Mouse (Mus musculus): Measurements from ENCODE around the gene Wnt16. TPM values are rescaled to one million over a fixed set of nuclear protein-coding genes. Genes with fewer than 3 reads are reported as not detected.
A peak's percentile ranks its signal among the peaks of the same experiment; 100 is the strongest.

Wnt16 gene
- polyA plus RNA-seq, 1 experiment from 2014 or later = 0.36 TPM

- no peak for DNase-seq (ENCODE audit: low spot score)
- no peak overlapping the region for H3K4me3 ChIP-seq (ENCODE audit: low read depth, low read length)
- H3K9me3 ChIP-seq (replicated peaks; ENCODE audit: control insufficient read depth, low read length) = no peaks in the 10 kb centered on the region
- H3K27me3 ChIP-seq (ENCODE audit: control insufficient read depth, insufficient read depth, low read length) = no peaks in the 10 kb centered on the region
- no peaks in the 10 kb centered on the region for H3K4me1 ChIP-seq (ENCODE audit: control insufficient read depth, insufficient read depth, low read length)
- H3K36me3 ChIP-seq (replicated peaks; ENCODE audit: control insufficient read depth, insufficient read depth, low read depth, low read length) = no peaks in the 10 kb centered on the region
- no peak overlapping the region for H3K4me2 ChIP-seq (ENCODE audit: low read depth, low read length)
- H3K27ac ChIP-seq (replicated peaks; ENCODE audit: low read depth, low read length) = no peak overlapping the region
- no peak for ATAC-seq (replicated peaks; ENCODE audit: insufficient number of reproducible peaks, low FRiP score, low TSS enrichment, low read depth)
- H3K9ac ChIP-seq (replicated peaks; ENCODE audit: low read length) = no peak overlapping the region
These were observed 19.4 kb upstream of the Wnt16 start for GRCm38 (mm10) chr6:22268677-22269076.

DNA sequence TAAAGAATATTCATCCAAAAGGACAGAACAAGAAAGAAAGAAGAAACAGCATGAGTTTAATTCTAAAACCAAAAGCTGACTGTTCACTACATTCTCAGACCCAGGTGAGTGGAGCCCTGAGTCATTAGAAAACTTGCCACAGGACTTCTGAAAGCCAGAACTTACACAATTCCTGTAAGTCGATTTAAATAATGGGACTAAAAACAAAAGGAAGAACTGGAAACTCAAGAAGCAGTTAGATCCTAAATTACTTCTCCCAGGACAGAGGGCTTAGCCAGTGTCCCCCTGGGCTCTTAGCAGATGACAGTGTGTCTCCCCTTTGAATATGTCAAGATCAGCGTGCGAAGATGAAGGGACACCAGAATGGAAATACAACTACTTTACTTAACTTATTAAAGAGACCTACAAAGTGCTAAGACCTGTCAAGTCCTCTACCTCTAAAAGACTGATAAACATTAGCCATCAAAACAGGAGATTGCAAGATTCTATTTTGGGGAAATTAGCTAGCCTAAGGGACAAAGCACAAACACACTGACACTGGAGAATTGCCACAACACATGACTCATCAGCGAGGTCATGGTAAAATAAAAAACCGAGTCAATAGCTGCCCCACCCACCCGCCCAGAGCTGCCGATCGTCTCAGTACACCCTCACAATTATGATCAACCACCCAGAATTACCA, 18.0 kb upstream of the Wnt16 start:
- no peaks in the 10 kb centered on the region for H3K27me3 ChIP-seq (ENCODE audit: control insufficient read depth, insufficient read depth, low read length)
- no peak overlapping the region for H3K9ac ChIP-seq (replicated peaks; ENCODE audit: low read length)
- no peaks in the 10 kb centered on the region for H3K4me1 ChIP-seq (ENCODE audit: control insufficient read depth, insufficient read depth, low read length)
- WGBS = 74% methylated on average over 8 of the region's 8 CpGs
- no peak overlapping the region for H3K4me2 ChIP-seq (ENCODE audit: low read depth, low read length)
- ATAC-seq (replicated peaks; ENCODE audit: insufficient number of reproducible peaks, low FRiP score, low TSS enrichment, low read depth) = no peak
- H3K9me3 ChIP-seq (replicated peaks; ENCODE audit: control insufficient read depth, low read length) = no peaks in the 10 kb centered on the region
- DNase-seq (ENCODE audit: low spot score) = no peak
- no peak overlapping the region for H3K4me3 ChIP-seq (ENCODE audit: low read depth, low read length)
- H3K36me3 ChIP-seq (replicated peaks; ENCODE audit: control insufficient read depth, insufficient read depth, low read depth, low read length) = no peaks in the 10 kb centered on the region
- no peak overlapping the region for H3K27ac ChIP-seq (replicated peaks; ENCODE audit: low read depth, low read length)

GRCm38 (mm10) chr6:22277941-22278340, 10.1 kb upstream of the Wnt16 start:
- Histone ChIP-seq H3K27me3 (ENCODE audit: control insufficient read depth, insufficient read depth, low read length) (no peaks in the 10 kb centered on the region), H3K4me3 (ENCODE audit: low read depth, low read length) (no peak overlapping the region), H3K4me1 (ENCODE audit: control insufficient read depth, insufficient read depth, low read length) (no peaks in the 10 kb centered on the region), H3K9ac (replicated peaks; ENCODE audit: low read length) (no peak overlapping the region), H3K9me3 (replicated peaks; ENCODE audit: control insufficient read depth, low read length) (no peaks in the 10 kb centered on the region), H3K27ac (replicated peaks; ENCODE audit: low read depth, low read length) (no peak overlapping the region), H3K4me2 (ENCODE audit: low read depth, low read length) (no peak overlapping the region), H3K36me3 (replicated peaks; ENCODE audit: control insufficient read depth, insufficient read depth, low read depth, low read length) (no peaks in the 10 kb centered on the region)
- WGBS = 90% methylated on average over 3 of the region's 3 CpGs
- DNase-seq (ENCODE audit: low spot score) = no peak
- ATAC-seq (replicated peaks; ENCODE audit: insufficient number of reproducible peaks, low FRiP score, low TSS enrichment, low read depth) = no peak

GRCm38 (mm10) chr6:22280217-22280861, 7.7 kb upstream of the Wnt16 start:
- Histone ChIP-seq H3K9ac (replicated peaks; ENCODE audit: low read length) (no peak overlapping the region), H3K4me1 (ENCODE audit: control insufficient read depth, insufficient read depth, low read length) (no peaks in the 10 kb centered on the region), H3K4me2 (ENCODE audit: low read depth, low read length) (no peak overlapping the region), H3K36me3 (replicated peaks; ENCODE audit: control insufficient read depth, insufficient read depth, low read depth, low read length) (no peaks in the 10 kb centered on the region), H3K9me3 (replicated peaks; ENCODE audit: control insufficient read depth, low read length) (no peaks in the 10 kb centered on the region), H3K27ac (replicated peaks; ENCODE audit: low read depth, low read length) (no peak overlapping the region), H3K4me3 (ENCODE audit: low read depth, low read length) (no peak overlapping the region), H3K27me3 (ENCODE audit: control insufficient read depth, insufficient read depth, low read length) (no peaks in the 10 kb centered on the region)
- ATAC-seq (replicated peaks; ENCODE audit: insufficient number of reproducible peaks, low FRiP score, low TSS enrichment, low read depth) (0 out of 2 replicates have a peak, but pooled peaks have one; percentile 14), DNase-seq (ENCODE audit: low spot score) (peak; percentile 13)
- 59% methylated on average over 14 of the region's 14 CpGs for WGBS

GRCm38 (mm10) chr6:22282405-22282804, 5.6 kb upstream of the Wnt16 start:
- Histone ChIP-seq H3K27ac (replicated peaks; ENCODE audit: low read depth, low read length) (no peak overlapping the region), H3K4me2 (ENCODE audit: low read depth, low read length) (no peak overlapping the region), H3K36me3 (replicated peaks; ENCODE audit: control insufficient read depth, insufficient read depth, low read depth, low read length) (no peaks in the 10 kb centered on the region), H3K9me3 (replicated peaks; ENCODE audit: control insufficient read depth, low read length) (no peaks in the 10 kb centered on the region), H3K27me3 (ENCODE audit: control insufficient read depth, insufficient read depth, low read length) (no peaks in the 10 kb centered on the region), H3K4me1 (ENCODE audit: control insufficient read depth, insufficient read depth, low read length) (no peaks in the 10 kb centered on the region), H3K9ac (replicated peaks; ENCODE audit: low read length) (no peak overlapping the region), H3K4me3 (ENCODE audit: low read depth, low read length) (no peak overlapping the region)
- no peak for DNase-seq (ENCODE audit: low spot score)
- 89% methylated on average over 4 of the region's 4 CpGs for WGBS
- no peak for ATAC-seq (replicated peaks; ENCODE audit: insufficient number of reproducible peaks, low FRiP score, low TSS enrichment, low read depth)

- ATAC-seq (replicated peaks; ENCODE audit: insufficient number of reproducible peaks, low FRiP score, low TSS enrichment, low read depth) (peak; percentile 70), DNase-seq (ENCODE audit: low spot score) (peak; percentile 70)
- H3K27me3 ChIP-seq (ENCODE audit: control insufficient read depth, insufficient read depth, low read length) = peaks cover 4% of the 10 kb centered on the region; the same call in 1 of the 2 replicates
- no peak overlapping the region for H3K27ac ChIP-seq (replicated peaks; ENCODE audit: low read depth, low read length)
- peaks cover 5% of the 10 kb centered on the region; the same call in 1 of the 2 replicates for H3K4me1 ChIP-seq (ENCODE audit: control insufficient read depth, insufficient read depth, low read length)
- no peak overlapping the region for H3K9ac ChIP-seq (replicated peaks; ENCODE audit: low read length)
- WGBS = under 1% methylated on average over 38 of the region's 38 CpGs
- no peaks in the 10 kb centered on the region for H3K36me3 ChIP-seq (replicated peaks; ENCODE audit: control insufficient read depth, insufficient read depth, low read depth, low read length)
- no peaks in the 10 kb centered on the region for H3K9me3 ChIP-seq (replicated peaks; ENCODE audit: control insufficient read depth, low read length)
- H3K4me2 ChIP-seq (ENCODE audit: low read depth, low read length) = peak overlapping the region; percentile 52
- H3K4me3 ChIP-seq (ENCODE audit: low read depth, low read length) = peak overlapping the region; percentile 23
These were observed 872 bp downstream of the Wnt16 start for GRCm38 (mm10) chr6:22288737-22289460.

GRCm38 (mm10) chr6:22289461-22290021, 1.5 kb downstream of the Wnt16 start:
- Histone ChIP-seq H3K27me3 (ENCODE audit: control insufficient read depth, insufficient read depth, low read length) (peaks cover 4% of the 10 kb centered on the region; the same call in 1 of the 2 replicates), H3K27ac (replicated peaks; ENCODE audit: low read depth, low read length) (no peak overlapping the region), H3K36me3 (replicated peaks; ENCODE audit: control insufficient read depth, insufficient read depth, low read depth, low read length) (no peaks in the 10 kb centered on the region), H3K4me2 (ENCODE audit: low read depth, low read length) (peak overlapping the region; percentile 52), H3K4me1 (ENCODE audit: control insufficient read depth, insufficient read depth, low read length) (peaks cover 5% of the 10 kb centered on the region; the same call in 1 of the 2 replicates), H3K9me3 (replicated peaks; ENCODE audit: control insufficient read depth, low read length) (no peaks in the 10 kb centered on the region), H3K9ac (replicated peaks; ENCODE audit: low read length) (no peak overlapping the region), H3K4me3 (ENCODE audit: low read depth, low read length) (peak overlapping the region; percentile 23)
- no peak for ATAC-seq (replicated peaks; ENCODE audit: insufficient number of reproducible peaks, low FRiP score, low TSS enrichment, low read depth)
- 1% methylated on average over 21 of the region's 21 CpGs for WGBS
- peak; percentile 20 for DNase-seq (ENCODE audit: low spot score)
